Mouse (Mus musculus) heart, adult 2 months (tissue): ENCODE results near the gene Ccdc110.

ENCODE experiments used
- CTCF ChIP-seq: fragments of 200-600 bp; IDR thresholded peaks from 2 replicates; pipeline ENCODE4 v1.8.1; 2022; ENCODE audit warnings: antibody characterized with exemption, mild to moderate bottlenecking, moderate library complexity
- POLR2A ChIP-seq: fragments of 200-500 bp; IDR thresholded peaks from 2 replicates; pipeline ENCODE4 v1.6.1; 2011; ENCODE audit warnings: mild to moderate bottlenecking, low read depth, low read length, control low read depth; ENCODE audit not compliant: insufficient read depth

DNA sequence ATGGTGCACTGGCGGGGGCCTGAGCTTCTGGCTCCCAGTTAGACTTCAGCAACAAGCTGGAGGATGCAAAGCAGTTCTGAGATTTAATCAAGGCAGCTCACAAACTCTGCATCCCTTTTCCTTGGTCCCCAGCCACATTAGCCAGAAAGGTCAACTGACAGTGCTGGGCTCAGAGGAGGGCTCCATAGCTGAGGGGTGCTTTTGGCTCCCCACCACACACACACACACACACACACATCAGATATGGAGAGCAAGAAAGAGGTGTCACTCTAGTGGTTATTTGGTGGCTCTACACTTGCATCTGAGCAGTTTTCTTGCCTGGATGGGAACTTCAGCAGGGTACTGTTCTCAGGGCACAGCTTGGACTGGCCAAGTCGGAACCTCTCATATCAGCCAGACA, 48.6 kb upstream of the Ccdc110 start:
- TF ChIP-seq POLR2A (no peak), CTCF (peak; percentile 69)
